8 mouse cellular contexts compared by ENCODE assay signal in genomic region chrX:107402915-107403912, GRCm38 (mm10). TPM values are rescaled to one million over a fixed set of nuclear protein-coding genes. Genes with fewer than 3 reads are reported as not detected.
DNase-seq lines count a peak whose midpoint lies in the region; ATAC-seq and TF ChIP-seq lines count a peak whose summit lies in the region.

TSS of gene Itm2a (minus strand) at chrX:107403376.

- H3K4me1 ChIP-seq in spleen, adult 2 months (ENCODE audit: control insufficient read depth, insufficient read depth, insufficient read length), result no peaks in the 10 kb centered on the region
- H3K4me1 ChIP-seq in embryonic facial prominence, embryonic 11.5 days (ENCODE audit: control insufficient read depth, insufficient read depth, low read length), result no peaks in the 10 kb centered on the region
- no peaks in the 10 kb centered on the region for H3K4me1 ChIP-seq in kidney, postnatal 0 days (replicated peaks; ENCODE audit: insufficient read depth, low read length)
- H3K4me1 ChIP-seq in liver, embryonic 12.5 days, result no peaks in the 10 kb centered on the region

- H3K9me3 ChIP-seq in embryonic facial prominence, embryonic 11.5 days (replicated peaks; ENCODE audit: control insufficient read depth, low read length), result no peaks in the 10 kb centered on the region
- no peaks in the 10 kb centered on the region for H3K9me3 ChIP-seq in kidney, postnatal 0 days (replicated peaks; ENCODE audit: low read length)
- no peaks in the 10 kb centered on the region for H3K9me3 ChIP-seq in liver, embryonic 12.5 days (replicated peaks)

- WGBS in spleen, adult 2 months, result 21% methylated on average over 29 of the region's 30 CpGs
- 12% methylated on average over 27 of the region's 30 CpGs for WGBS in embryonic facial prominence, embryonic 11.5 days
- 27% methylated on average over 29 of the region's 30 CpGs for WGBS in kidney, postnatal 0 days
- WGBS in liver, embryonic 12.5 days (ENCODE audit: insufficient replicate concordance), result 14% methylated on average over 26 of the region's 30 CpGs

- no peaks in the 10 kb centered on the region for H3K36me3 ChIP-seq in spleen, adult 2 months (ENCODE audit: control insufficient read depth, insufficient read depth, low read length)
- no peaks in the 10 kb centered on the region for H3K36me3 ChIP-seq in embryonic facial prominence, embryonic 11.5 days (replicated peaks; ENCODE audit: control insufficient read depth, insufficient read depth, low read depth, low read length)
- no peaks in the 10 kb centered on the region for H3K36me3 ChIP-seq in kidney, postnatal 0 days (ENCODE audit: insufficient read depth, low read length)
- no peaks in the 10 kb centered on the region for H3K36me3 ChIP-seq in liver, embryonic 12.5 days

- 0 out of 2 replicates have a peak within 1 kb of the TSS, but pooled peaks have one; percentile 55 for H3K27ac ChIP-seq in spleen, adult 2 months (ENCODE audit: insufficient read depth, low read length)
- 0 out of 2 replicates have a peak within 1 kb of the TSS, but pooled peaks have one; percentile 16 for H3K27ac ChIP-seq in embryonic facial prominence, embryonic 11.5 days (replicated peaks; ENCODE audit: low read depth, low read length)
- H3K27ac ChIP-seq in kidney, postnatal 0 days, result no peak within 1 kb of the TSS
- H3K27ac ChIP-seq in liver, embryonic 12.5 days, result peak within 1 kb of the TSS; percentile 40; the same call in 1 of the 2 replicates

- peak within 1 kb of the TSS; percentile 68 for H3K4me3 ChIP-seq in spleen, adult 2 months (ENCODE audit: extremely low read depth, insufficient read depth, insufficient read length)
- peak within 1 kb of the TSS; percentile 40 for H3K4me3 ChIP-seq in embryonic facial prominence, embryonic 11.5 days (ENCODE audit: low read depth, low read length)
- H3K4me3 ChIP-seq in kidney, postnatal 0 days (replicated peaks; ENCODE audit: low read depth, low read length), result peak within 1 kb of the TSS; percentile 43
- peak within 1 kb of the TSS; percentile 55 for H3K4me3 ChIP-seq in liver, embryonic 12.5 days

- TF ChIP-seq POLR2A in spleen, adult 2 months (IDR thresholded peaks at IDR 0.05; ENCODE audit: low read depth, low read length), result no peak

- DNase-seq in spleen, adult 2 months (ENCODE audit: low read depth in 1 of 2, low spot score in 2 of 2), result peak; percentile 0 to 3
- no peak for DNase-seq in spleen, postnatal 4 days (ENCODE audit: low spot score in 2 of 2)
- peak; percentile 74 for DNase-seq in embryonic facial prominence, embryonic 11.5 days (ENCODE audit: low spot score)
- DNase-seq in heart, adult 8-10 months (ENCODE audit: low spot score), result peak; percentile 0
- peak; percentile 47 for DNase-seq in kidney, postnatal 0 days (ENCODE audit: low spot score)
- DNase-seq in neural tube, embryonic 10.5 days (ENCODE audit: extremely low spot score, low spot score), result peak; percentile 43
- peak; percentile 9 to 30 for DNase-seq in thymus, adult 18-20 months

- TF ChIP-seq CTCF in spleen, adult 2 months (IDR thresholded peaks at IDR 0.05; ENCODE audit: extremely low read depth, insufficient read depth, insufficient read length, insufficient replicate concordance), result no peak
- TF ChIP-seq CTCF in kidney, postnatal 0 days (IDR thresholded peaks at IDR 0.05; ENCODE audit: low read depth), result no peak

- ATAC-seq in embryonic facial prominence, embryonic 11.5 days (replicated peaks; ENCODE audit: insufficient number of reproducible peaks, low FRiP score, low TSS enrichment, low read depth), result peak; percentile 94
- ATAC-seq in kidney, postnatal 0 days (replicated peaks; ENCODE audit: low FRiP score, low read depth), result peak; percentile 83
- peak; percentile 84 for ATAC-seq in liver, embryonic 12.5 days

- peak within 1 kb of the TSS; percentile 63 for H3K9ac ChIP-seq in embryonic facial prominence, embryonic 11.5 days (replicated peaks; ENCODE audit: low read length)
- H3K9ac ChIP-seq in kidney, postnatal 0 days (ENCODE audit: low read depth, low read length), result peak within 1 kb of the TSS; percentile 44; the same call in 1 of the 2 replicates
- H3K9ac ChIP-seq in liver, embryonic 12.5 days, result peak within 1 kb of the TSS; percentile 41

- no peaks in the 10 kb centered on the region for H3K27me3 ChIP-seq in spleen, adult 2 months (ENCODE audit: control insufficient read depth, insufficient read depth, low read length)
- H3K27me3 ChIP-seq in embryonic facial prominence, embryonic 11.5 days (ENCODE audit: control insufficient read depth, insufficient read depth, low read length), result no peaks in the 10 kb centered on the region
- H3K27me3 ChIP-seq in kidney, postnatal 0 days (ENCODE audit: insufficient read depth, low read length), result no peaks in the 10 kb centered on the region
- H3K27me3 ChIP-seq in liver, embryonic 12.5 days (replicated peaks), result no peaks in the 10 kb centered on the region; the same call in 1 of the 2 replicates

- H3K4me2 ChIP-seq in embryonic facial prominence, embryonic 11.5 days (ENCODE audit: low read depth, low read length), result peak within 1 kb of the TSS; percentile 38
- H3K4me2 ChIP-seq in kidney, postnatal 0 days (ENCODE audit: low read length), result peak within 1 kb of the TSS; percentile 58
- H3K4me2 ChIP-seq in liver, embryonic 12.5 days, result peak within 1 kb of the TSS; percentile 67

RNA-seq across cellular contexts. Expression of gene Itm2a, which starts in this region (rescaled TPM):
- polyA plus RNA-seq in spleen, adult 2 months (2012; rRNA removed), result 4.3 TPM in 2 replicates
- 398 and 443 TPM in 2 replicates for polyA plus RNA-seq in embryonic facial prominence, embryonic 11.5 days (2014; fragmentation: Nextera tagmentation; extraction: Ambion mirVana)
- total RNA-seq in heart, adult 8-10 months (2022), result 1 to 10 TPM; 7.8 to 9.9 (median 8.7) TPM
- polyA plus RNA-seq in kidney, postnatal 0 days (2015; fragmentation: Nextera tagmentation; extraction: Ambion mirVana), result 139 and 142 TPM in 2 replicates
- polyA plus RNA-seq in liver, embryonic 12.5 days (2016; fragmentation: Nextera tagmentation; extraction: Ambion mirVana), result 302 and 316 TPM in 2 replicates

Comparison
In these comparisons a context has a peak if more than half of its experiments do, and no peak if none do; other contexts are left out.
1. RNA of gene Itm2a (polyA plus RNA-seq): 398 to 443 TPM in embryonic facial prominence, embryonic 11.5 days, 302 to 316 TPM in liver, embryonic 12.5 days and 139 to 142 TPM in kidney, postnatal 0 days; 4.3 TPM in spleen, adult 2 months; every median in the first group is over 10 times any median in the second.
2. DNase-seq: peak in spleen, adult 2 months (2 of 2), embryonic facial prominence, embryonic 11.5 days (single experiment), heart, adult 8-10 months (single experiment), kidney, postnatal 0 days (single experiment), neural tube, embryonic 10.5 days (single experiment) and thymus, adult 18-20 months (2 of 2); none in spleen, postnatal 4 days (0 of 2).
3. Peak in every context shown above with its lines, with median percentiles within 50 percentile points of each other: H3K4me3 ChIP-seq, ATAC-seq, H3K4me2 ChIP-seq and H3K9ac ChIP-seq.